Mouse (Mus musculus) embryonic facial prominence, embryonic 12.5 days (tissue): Measurements from ENCODE around the gene Nuf2. TPM values are rescaled to one million over a fixed set of nuclear protein-coding genes. Genes with fewer than 3 reads are reported as not detected.

Experiments
- ATAC-seq: fragments of 200-750 bp; cut with Nextera tagmentation; 2 replicates; pipeline ENCODE4 v1.8.0; 2017; ENCODE audit not compliant: insufficient number of reproducible peaks, insufficient read depth, low FRiP score, low TSS enrichment
- H3K27ac ChIP-seq: fragments of 300-500 bp; sonication (generic); 2 replicates; pipeline ENCODE4 v1.5.1; 2016; ENCODE audit warnings: mild to moderate bottlenecking
- H3K27me3 ChIP-seq: fragments of 300-500 bp; sonication (generic); 2 replicates; pipeline ENCODE4 v1.6.1; 2016; ENCODE audit warnings: mild to moderate bottlenecking, moderate library complexity
- H3K36me3 ChIP-seq: fragments of 300-500 bp; sonication (generic); 2 replicates; pipeline ENCODE4 v1.6.1; 2016; ENCODE audit warnings: mild to moderate bottlenecking
- H3K4me1 ChIP-seq: fragments of 300-500 bp; sonication (generic); 2 replicates; pipeline ENCODE4 v1.6.1; 2016
- H3K4me2 ChIP-seq: fragments of 300-500 bp; sonication (generic); replicated peaks from 2 replicates; pipeline ENCODE4 v1.6.1; 2016; ENCODE audit warnings: mild to moderate bottlenecking, moderate library complexity
- H3K4me3 ChIP-seq: fragments of 300-500 bp; sonication (generic); 2 replicates; pipeline ENCODE4 v1.5.1; 2016; ENCODE audit warnings: mild to moderate bottlenecking
- H3K9ac ChIP-seq: fragments of 300-500 bp; sonication (generic); 2 replicates; pipeline ENCODE4 v1.6.1; 2016; ENCODE audit warnings: mild to moderate bottlenecking, moderate library complexity
- H3K9me3 ChIP-seq: fragments of 300-500 bp; sonication (generic); 2 replicates; pipeline ENCODE4 v1.6.1; 2016; ENCODE audit warnings: mild to moderate bottlenecking, moderate library complexity
- WGBS: fragments of 180-500 bp; shearing (Covaris S2); methylation state at CpG from one replicate; pipeline ENCODE4 v1.1.7; 2016; 5-methylcytosine and 5-hydroxymethylcytosine counted together
- polyA plus RNA-seq: library from polyadenylated mRNA; unstranded; fragments of >200 nt; fragmentation: Nextera tagmentation; extraction: Ambion mirVana; gene quantifications from 2 replicates; pipeline ENCODE4 v1.2.1, GENCODE M21; 2016

Nuf2 gene
- polyA plus RNA-seq, 1 experiment from 2014 or later: 61.4 TPM

GRCm38 (mm10) chr1:169462386-169463115 lies 68.7 kb downstream of the Nuf2 start:
- Histone ChIP-seq H3K4me2 (no peak overlapping the region), H3K27ac (no peak overlapping the region), H3K9me3 (no peaks in the 10 kb centered on the region), H3K4me3 (no peak overlapping the region), H3K27me3 (no peaks in the 10 kb centered on the region), H3K4me1 (0 out of 2 replicates have a peak, but pooled peaks cover 3% of the 10 kb centered on the region), H3K36me3 (no peaks in the 10 kb centered on the region), H3K9ac (no peak overlapping the region)
- ATAC-seq: no peak
- WGBS: 79% methylated on average over 15 of the region's 15 CpGs

- H3K27me3 ChIP-seq: no peaks in the 10 kb centered on the region
- H3K4me2 ChIP-seq: no peak overlapping the region
- 0 out of 2 replicates have a peak, but pooled peaks have one; percentile 60 for ATAC-seq
- H3K27ac ChIP-seq: no peak overlapping the region
- 0 out of 2 replicates have a peak, but pooled peaks cover 3% of the 10 kb centered on the region for H3K4me1 ChIP-seq
- no peak overlapping the region for H3K4me3 ChIP-seq
- 0 out of 2 replicates have a peak overlapping the region, but pooled peaks have one; percentile 38 for H3K9ac ChIP-seq
- H3K36me3 ChIP-seq: no peaks in the 10 kb centered on the region
- no peaks in the 10 kb centered on the region for H3K9me3 ChIP-seq
- 22% methylated on average over 11 of the region's 11 CpGs for WGBS
Observed at GRCm38 (mm10) chr1:169459071-169459782, 72.0 kb downstream of the Nuf2 start.

Other genes with a start within 250 kb of the Nuf2 start
- gene Rgs5, start 124.0 kb upstream of the Nuf2 start, polyA plus RNA-seq: 2.2 and 2.4 TPM in 2 replicates
- gene Rgs4, start 216.2 kb upstream of the Nuf2 start, polyA plus RNA-seq: 10.2 and 15.6 TPM in 2 replicates